In genomic region chr13:111356520-111357456, GRCm38 (mm10) we compare ENCODE assay signal across 23 mouse cellular contexts.
DNase-seq lines count a peak whose midpoint lies in the region; ATAC-seq lines count a peak whose summit lies in the region.
"Had no signal": no experiment of that assay in that cellular context is flagged by ENCODE, and none has a peak within 500 bp of the region (broad histone marks: within the 10 kb centered on the region; RNA-seq: fewer than 3 reads in every experiment).

No protein-coding gene starts in this region.

- no peak overlapping the region for H3K4me3 ChIP-seq in kidney, embryonic 14.5 days (ENCODE audit: low read length)
- H3K4me3 ChIP-seq: embryonic facial prominence, embryonic 15.5 days; hindbrain, embryonic 12.5 days; liver, embryonic 12.5 days had no signal

- ATAC-seq in kidney, embryonic 14.5 days (ENCODE audit: low FRiP score, low TSS enrichment): no peak
- ATAC-seq: inflammation-experienced regulatory T-cells, adult 6 months; liver, embryonic 12.5 days; midbrain, embryonic 16.5 days had no signal

- H3K36me3 ChIP-seq in kidney, embryonic 14.5 days (ENCODE audit: control insufficient read depth, insufficient read depth, low read length): no peaks in the 10 kb centered on the region
- H3K36me3 ChIP-seq: embryonic facial prominence, embryonic 15.5 days; hindbrain, embryonic 12.5 days; liver, embryonic 12.5 days had no signal

- peak; percentile 49 for DNase-seq in heart, adult 11 months
- no peak for DNase-seq in heart, adult 9 months (ENCODE audit: low spot score in 2 of 2)
- peak; percentile 24 for DNase-seq in hindlimb bud, embryonic 11.5 days (ENCODE audit: extremely low spot score, low read depth, low spot score)
- peak; percentile 43 for DNase-seq in right cerebral cortex, adult 18-20 months
- DNase-seq in telencephalon, adult 2 months (ENCODE audit: low read depth, low spot score): peak; percentile 17
- no peak for DNase-seq in urinary bladder, postnatal 25 days (ENCODE audit: low spot score)
- DNase-seq: gastrocnemius, postnatal 36 days; heart, postnatal 10 days; kidney, adult 2 months; kidney, postnatal 25 days; layer of hippocampus, adult 9-11 months; lung, adult 2 months; lung, postnatal 36 days; spleen, adult 18-20 months; thymus, adult 18-20 months; thymus, postnatal 4 days had no signal

- no peaks in the 10 kb centered on the region for H3K27me3 ChIP-seq in kidney, embryonic 14.5 days (ENCODE audit: control insufficient read depth, insufficient read depth, low read length)
- H3K27me3 ChIP-seq: embryonic facial prominence, embryonic 15.5 days; hindbrain, embryonic 12.5 days; liver, embryonic 12.5 days had no signal

- no peak overlapping the region for H3K27ac ChIP-seq in kidney, embryonic 14.5 days (ENCODE audit: low read depth, low read length)
- H3K27ac ChIP-seq: embryonic facial prominence, embryonic 15.5 days; hindbrain, embryonic 12.5 days; liver, embryonic 12.5 days had no signal

- H3K4me2 ChIP-seq in kidney, embryonic 14.5 days (replicated peaks; ENCODE audit: low read depth, low read length): no peak overlapping the region
- H3K4me2 ChIP-seq: embryonic facial prominence, embryonic 15.5 days; heart, embryonic 11.5 days; hindbrain, embryonic 12.5 days; liver, embryonic 12.5 days had no signal

- H3K9ac ChIP-seq in kidney, embryonic 14.5 days (ENCODE audit: low read depth, low read length): no peak overlapping the region
- H3K9ac ChIP-seq: embryonic facial prominence, embryonic 15.5 days; hindbrain, embryonic 12.5 days; liver, embryonic 12.5 days had no signal

- no peaks in the 10 kb centered on the region for H3K4me1 ChIP-seq in kidney, embryonic 14.5 days (ENCODE audit: control insufficient read depth, insufficient read depth, low read length)
- H3K4me1 ChIP-seq: hindbrain, embryonic 12.5 days; liver, embryonic 12.5 days had no signal

- no peaks in the 10 kb centered on the region for H3K9me3 ChIP-seq in kidney, embryonic 14.5 days (ENCODE audit: control insufficient read depth, low read length)
- H3K9me3 ChIP-seq: embryonic facial prominence, embryonic 15.5 days; hindbrain, embryonic 12.5 days; liver, embryonic 12.5 days had no signal

- WGBS in kidney, embryonic 14.5 days: 71% methylated on average over 9 of the region's 9 CpGs

Comparison
In these comparisons a context has a peak if more than half of its experiments do, and no peak if none do; other contexts are left out.
1. DNase-seq: peak in heart, adult 11 months (single experiment), hindlimb bud, embryonic 11.5 days (single experiment), right cerebral cortex, adult 18-20 months (single experiment) and telencephalon, adult 2 months (single experiment); none in heart, adult 9 months (0 of 2) and urinary bladder, postnatal 25 days (single experiment).